Mouse (Mus musculus): ENCODE results near the gene Nsa2. TPM values are rescaled to one million over a fixed set of nuclear protein-coding genes. Genes with fewer than 3 reads are reported as not detected.
"Not testable (repeated sequence)": the region's sequence is repeated elsewhere in the genome, so short reads cannot be mapped to it uniquely, and the experiment has no call there.

Nsa2 gene
- total RNA-seq (2021) = 10 to 100 TPM; 37.1 to 37.3 TPM

DNA sequence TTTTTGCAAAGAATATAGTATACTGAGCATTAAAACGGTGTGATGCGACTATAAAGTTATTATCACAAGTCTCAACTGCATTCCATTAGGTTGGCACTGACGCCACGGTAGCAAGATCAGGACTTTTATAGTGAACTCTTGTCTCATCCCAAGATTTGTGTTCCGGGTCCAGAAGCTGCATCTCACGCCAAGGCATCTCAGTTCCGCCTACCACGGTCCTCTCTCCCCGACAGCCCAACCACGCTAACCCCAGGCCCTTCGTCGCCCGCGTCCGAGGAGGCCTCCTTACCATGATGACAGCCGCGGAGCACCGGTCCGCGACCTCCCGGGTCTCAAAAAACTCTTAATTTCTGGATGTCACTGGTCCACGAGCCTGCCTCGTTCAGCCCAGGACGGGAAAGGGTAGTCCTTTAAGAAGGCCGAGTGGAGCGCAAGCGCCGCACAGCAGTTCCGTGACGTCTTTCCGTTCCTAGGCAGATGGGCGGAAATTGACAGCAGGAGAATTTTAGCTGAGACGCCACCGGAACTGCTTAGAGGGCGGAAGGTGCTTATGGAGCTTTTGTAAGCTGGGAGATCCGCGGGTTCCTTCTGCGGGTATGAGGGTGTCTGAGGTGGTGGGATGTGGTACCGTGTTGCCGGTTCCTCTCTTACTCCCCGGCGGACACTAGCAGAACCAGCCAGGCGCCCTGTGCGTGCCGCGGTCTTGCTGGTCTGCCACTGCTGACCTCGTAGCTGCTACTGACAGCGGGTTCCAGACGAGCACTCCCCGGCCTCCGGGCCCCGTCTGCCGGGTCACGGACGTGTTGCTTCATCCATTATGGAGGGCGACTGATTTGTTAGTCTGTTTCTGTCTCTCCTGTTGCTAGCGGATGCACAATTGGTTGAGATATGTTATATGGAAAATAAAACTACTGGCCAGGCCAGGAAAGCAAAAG is at the start of gene Nsa2, which contains the start of gene Gfm2:
Gene Nsa2 (minus strand): TSS at position 472 of the 935 bp plus-strand sequence.
Gene Gfm2 (plus strand): TSS at position 472 of the 935 bp plus-strand sequence.
- intact Hi-C loops (cut with DNase I) = no loop called here
- peak; percentile 91 to 92 for DNase-seq (ENCODE audit: low spot score in 2 of 2)

DNA sequence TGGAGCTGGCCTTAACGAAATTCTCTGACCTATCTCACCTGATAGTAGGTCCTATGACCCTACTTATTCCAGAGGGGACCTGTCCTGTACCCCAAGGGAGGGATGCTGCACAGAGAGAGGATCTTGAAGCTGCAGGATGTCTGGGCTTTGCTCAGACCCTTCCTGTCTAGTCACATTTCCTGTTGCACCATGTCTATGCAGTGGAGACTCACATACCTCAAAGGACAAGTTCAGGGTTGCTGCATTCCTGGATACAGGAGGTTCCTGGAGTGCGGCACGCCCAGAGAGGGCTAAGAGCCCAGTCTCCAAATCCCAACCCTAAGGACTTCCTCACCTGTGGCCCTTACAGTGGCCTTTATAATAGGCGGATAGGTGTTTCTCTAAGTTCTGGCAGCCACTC is 48.6 kb upstream of the Nsa2 start:
- no peak for DNase-seq (ENCODE audit: low spot score in 2 of 2)
- intact Hi-C loops (cut with DNase I) = no loop called here

DNA sequence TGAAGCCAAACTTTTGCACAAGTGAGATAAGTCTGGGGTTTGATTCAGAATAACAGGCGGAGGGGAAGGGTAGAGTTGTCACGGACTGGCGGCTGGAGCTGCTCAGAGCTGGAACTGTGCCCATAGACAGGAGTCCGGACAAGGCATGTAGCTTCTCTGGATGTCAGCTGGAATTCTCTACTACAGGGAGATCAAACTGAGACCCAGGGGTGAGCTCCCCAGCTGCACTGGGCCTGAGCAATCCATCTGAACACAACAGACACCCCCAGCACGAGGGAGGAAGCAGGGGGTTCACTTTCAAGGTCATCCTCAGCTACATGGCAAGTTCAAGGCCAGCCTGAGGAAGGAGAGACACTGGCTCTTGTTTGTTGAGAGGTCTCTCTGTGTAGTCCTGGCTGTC is 46.9 kb upstream of the Nsa2 start:
- intact Hi-C loops (cut with DNase I) = no loop called here

DNA sequence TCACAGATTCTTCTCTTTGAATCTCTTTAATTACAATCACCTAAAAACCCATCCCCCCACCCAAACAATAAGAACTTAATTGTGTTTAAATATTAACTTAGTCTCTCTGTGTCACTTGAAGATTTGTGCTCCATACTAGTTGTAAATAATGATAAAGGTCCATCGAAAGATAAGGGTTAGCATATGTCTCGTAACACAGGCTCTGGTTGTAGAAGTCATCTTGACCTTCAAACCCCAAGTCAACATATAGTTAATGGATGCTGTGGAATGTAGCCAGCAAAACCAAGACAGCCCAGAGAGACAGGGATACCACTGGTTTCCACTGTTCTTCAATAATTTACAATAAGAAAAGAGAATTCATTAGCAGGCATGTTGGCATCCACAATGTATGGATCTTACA is 46.4 kb upstream of the Nsa2 start:
- no peak for DNase-seq (ENCODE audit: low spot score in 2 of 2)
- intact Hi-C loops (cut with DNase I) = no loop called here

More for the DNA sequence above, 46.9 kb upstream of the Nsa2 start:
- no peak for DNase-seq (ENCODE audit: low spot score in 2 of 2)

DNA sequence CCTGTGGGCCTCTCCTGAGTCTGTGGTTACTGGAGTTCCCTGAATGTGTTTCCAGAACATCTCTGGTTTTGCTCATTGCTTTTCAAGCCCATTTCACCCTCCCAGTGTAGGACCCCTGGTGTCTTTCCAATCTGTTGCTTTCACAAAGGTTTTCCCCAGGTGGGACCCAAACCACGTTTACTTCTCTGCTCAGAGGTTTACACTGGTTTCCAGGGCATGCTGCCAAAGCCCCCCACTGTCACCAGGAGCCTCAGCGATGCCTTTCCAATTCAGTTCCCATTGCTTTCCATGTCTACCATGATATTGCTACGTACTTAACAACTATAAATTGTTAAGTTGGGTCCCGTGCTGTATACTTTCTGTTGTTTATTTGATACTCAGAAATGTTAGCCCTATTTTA is 45.1 kb upstream of the Nsa2 start:
- intact Hi-C loops (cut with DNase I) = no loop called here
- DNase-seq (ENCODE audit: low spot score in 2 of 2) = no peak

DNA sequence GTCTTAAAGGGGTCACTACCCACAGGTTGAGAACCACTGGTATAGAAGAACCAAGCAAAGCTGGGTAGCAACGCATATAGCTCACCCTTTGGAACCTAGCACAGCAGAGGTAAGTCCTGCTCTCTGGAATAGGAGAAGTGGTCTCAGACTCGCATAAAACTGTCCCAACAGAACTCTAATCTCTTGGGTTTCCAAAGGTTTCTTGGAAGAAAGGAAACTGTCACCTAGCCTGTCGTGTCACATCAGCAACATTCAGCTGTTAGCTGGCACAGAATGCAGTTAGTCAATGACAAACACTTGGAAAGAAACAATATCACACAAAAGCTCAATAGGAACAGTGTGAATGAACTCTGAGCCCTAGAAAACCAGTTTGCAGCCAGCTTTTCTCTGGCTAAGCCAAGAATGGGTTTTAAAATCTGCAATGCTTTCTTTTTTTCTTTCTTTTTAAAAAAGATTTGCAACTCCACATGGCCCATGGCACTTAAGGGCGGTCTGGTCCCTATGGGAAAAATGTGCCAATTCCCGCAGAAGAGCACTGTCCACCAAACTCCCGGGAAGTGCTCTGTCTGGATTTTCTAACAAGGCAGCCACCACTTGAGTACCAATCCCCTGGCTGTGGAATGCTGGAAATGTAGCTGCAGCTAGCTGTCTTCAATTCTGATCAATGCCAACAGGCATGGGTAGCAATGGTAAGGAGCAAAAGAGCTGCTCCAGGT is 42.5 kb upstream of the Nsa2 start:
- intact Hi-C loops (cut with DNase I) = no loop called here
- no peak for DNase-seq (ENCODE audit: low spot score in 2 of 2)

DNA sequence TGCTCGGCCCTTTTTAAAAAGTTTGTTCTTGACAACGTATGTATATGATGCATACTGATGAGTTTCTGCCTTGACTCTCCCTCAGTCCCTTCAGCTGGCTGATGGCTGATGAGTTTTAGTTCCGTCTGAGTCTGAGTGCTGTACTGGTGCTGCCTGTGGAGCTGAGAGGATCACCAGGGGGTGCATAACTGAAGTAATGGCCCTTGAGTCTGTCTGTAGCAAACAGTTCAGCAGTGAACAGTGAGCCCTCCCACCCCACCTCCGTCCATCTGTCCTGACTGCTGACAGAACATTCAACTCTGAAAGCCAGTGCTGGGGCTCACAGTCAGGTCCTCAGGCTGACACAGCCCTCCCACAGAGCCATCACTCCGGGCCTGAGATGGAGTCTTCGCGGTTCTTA is 41.2 kb upstream of the Nsa2 start:
- intact Hi-C loops (cut with DNase I) = no loop called here
- no peak for DNase-seq (ENCODE audit: low spot score in 2 of 2)

DNA sequence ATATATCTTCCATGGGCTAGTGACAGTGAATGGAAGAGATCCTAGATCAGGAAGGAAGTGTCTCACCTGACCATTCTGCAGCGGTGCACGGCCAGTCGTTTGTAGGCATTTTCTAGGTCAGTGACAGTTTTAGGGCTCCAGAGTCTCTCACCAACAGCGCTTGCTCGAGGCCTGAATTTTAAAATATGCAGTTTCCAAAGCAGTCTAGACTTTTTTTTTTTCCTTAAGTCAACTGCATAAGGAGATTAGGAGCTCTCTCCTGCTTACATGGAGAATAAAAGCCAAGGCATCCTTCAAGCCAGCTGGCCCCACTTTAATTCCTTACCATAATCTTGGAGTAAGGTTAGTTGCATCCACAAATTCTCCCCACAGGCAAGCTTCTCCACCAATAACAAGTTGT is 39.0 kb upstream of the Nsa2 start:
- no peak for DNase-seq (ENCODE audit: low spot score in 2 of 2)
- intact Hi-C loops (cut with DNase I) = no loop called here

DNA sequence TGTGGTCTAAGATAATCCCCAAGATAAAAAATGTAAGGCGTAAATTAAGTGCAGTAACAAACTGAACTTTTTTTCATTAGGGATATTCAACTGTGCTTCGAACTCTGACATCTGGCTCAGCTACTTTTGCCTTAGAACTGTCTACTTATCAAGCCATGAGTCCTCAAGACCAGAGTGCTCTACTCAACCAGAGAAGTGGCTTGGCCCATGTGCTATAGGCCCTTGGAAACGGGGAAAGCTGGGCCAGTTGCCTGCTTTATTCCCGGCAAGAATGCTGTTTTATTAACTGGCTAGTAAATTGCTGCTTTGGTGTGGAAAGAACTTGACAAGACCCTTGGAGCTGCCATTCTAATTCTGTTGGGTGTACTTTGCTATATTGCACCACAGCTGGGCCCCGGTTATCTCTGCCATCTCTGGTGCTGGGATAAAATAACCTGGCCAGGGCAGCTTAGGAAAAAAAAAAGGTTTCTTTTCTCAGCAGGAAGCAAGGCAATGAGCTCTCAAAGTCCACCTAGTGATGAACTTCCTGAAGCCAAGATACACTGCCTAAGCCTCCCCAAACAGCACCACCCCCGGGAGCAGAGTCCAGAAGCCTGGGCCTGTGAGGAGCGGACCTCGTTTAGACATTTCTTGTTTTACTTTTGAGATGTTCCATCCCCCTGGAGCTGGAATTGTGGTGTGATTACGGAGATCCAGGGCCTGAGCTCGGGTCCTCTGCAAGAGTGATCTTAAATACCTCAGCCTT is 38.0 kb upstream of the Nsa2 start:
- intact Hi-C loops (cut with DNase I) = no loop called here

DNA sequence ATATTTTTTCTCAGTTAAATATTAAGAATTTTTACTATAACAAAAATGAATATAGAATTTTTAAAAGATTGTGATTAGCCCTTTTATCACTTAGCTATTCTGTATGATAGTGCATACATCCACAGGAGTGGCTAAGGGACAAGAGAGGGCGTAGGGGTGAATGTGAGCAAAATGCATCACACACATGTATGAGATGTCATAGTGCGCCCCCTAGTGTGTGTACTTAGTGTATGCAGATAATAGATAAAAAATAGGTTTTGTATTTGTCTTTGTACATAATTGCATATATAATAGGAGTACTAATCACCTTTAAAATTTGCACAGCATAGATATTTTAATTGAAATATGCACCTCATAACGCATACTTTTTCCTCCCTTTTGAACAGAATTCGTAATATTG is 8.1 kb upstream of the Nsa2 start:
- intact Hi-C loops (cut with DNase I) = no loop called here

More for the DNA sequence above, 38.0 kb upstream of the Nsa2 start:
- DNase-seq (ENCODE audit: low spot score in 2 of 2) = no peak

DNA sequence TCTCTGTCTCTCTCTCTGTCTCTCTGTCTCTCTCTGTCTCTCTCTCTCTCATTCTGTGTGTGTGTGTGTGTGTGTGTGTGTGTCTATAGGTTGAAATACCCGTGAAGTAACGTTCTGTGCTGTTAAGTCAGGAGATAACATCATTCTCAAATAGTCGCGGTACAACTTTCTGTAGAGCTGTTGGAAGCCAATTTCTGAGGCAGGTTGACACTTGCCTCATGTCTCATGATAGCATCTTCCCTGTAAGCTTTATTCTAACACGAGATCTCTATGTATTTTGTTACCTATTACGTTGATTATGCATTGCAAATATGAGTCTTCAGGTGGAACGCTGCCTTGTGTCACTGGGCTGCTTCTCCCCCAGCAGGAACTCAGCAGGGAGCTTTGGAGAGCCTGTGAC is 4.6 kb upstream of the Nsa2 start:
- DNase-seq (ENCODE audit: low spot score in 2 of 2) = no peak
- intact Hi-C loops (cut with DNase I) = no loop called here

More for the DNA sequence above, 8.1 kb upstream of the Nsa2 start:
- DNase-seq (ENCODE audit: low spot score in 2 of 2) = no peak

DNA sequence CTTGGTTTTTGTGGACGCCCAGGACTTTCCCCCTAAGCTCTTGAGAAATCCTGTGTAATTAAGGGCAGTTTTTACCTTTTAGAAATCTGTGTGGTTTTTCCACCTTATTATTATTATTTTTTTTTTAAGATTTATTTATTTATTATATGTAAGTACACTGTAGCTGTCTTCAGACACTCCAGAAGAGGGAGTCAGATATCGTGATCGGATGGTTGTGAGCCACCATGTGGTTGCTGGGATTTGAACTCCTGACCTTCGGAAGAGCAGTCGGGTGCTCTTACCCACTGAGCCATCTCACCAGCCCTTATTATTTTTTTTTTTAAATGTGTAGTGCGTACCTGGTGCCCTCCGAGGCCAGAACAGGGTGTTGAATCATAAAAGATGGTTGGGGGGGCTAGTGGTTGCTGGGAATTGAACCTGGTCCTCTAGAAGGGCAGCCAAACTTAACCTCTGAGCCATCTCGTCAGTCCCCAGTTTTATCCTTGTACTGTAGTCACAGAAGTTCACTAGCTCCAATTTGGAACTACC is 731 bp upstream of the Nsa2 start:
- intact Hi-C loops (cut with DNase I); DNase-seq (ENCODE audit: low spot score in 2 of 2): not testable (repeated sequence)

DNA sequence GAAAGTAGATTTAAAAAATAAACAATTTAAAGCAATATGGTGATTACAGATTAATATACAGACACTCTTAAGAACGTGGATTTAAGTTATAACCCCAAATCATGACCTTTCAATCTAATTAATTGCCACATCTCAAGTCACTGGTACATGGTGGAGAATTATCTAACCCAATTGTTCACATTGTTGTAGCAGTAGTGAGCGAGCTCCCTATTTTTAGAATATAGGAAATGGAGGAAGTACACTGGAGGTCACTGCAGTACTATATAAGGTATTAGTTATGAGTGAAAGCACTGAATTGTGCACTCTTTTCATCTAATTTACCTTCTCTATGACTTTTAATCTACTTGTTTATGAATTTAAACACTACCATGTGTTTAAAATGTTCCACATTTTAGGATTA is 7.3 kb downstream of the Nsa2 start:
- DNase-seq (ENCODE audit: low spot score in 2 of 2); intact Hi-C loops (cut with DNase I): not testable (repeated sequence)

DNA sequence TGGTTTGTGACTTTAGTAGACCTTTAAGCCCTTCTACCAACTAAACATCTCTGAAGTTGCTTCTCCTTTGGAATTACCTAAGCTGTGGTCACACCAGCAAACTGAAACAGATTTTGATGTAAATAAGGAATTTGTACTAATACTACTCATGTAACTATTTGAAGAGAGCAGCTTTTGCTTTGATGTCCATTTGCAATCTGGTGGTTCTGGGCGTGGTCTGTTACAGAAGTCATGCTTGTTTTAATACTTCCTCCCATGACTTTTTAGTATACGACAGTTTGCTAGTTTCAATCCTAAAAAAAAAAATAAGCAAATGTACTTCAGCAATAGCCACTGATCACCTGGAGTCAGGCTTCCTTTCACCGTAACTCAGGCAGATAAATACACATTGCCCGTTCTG is 8.1 kb downstream of the Nsa2 start:
- intact Hi-C loops (cut with DNase I); DNase-seq (ENCODE audit: low spot score in 2 of 2): not testable (repeated sequence)

DNA sequence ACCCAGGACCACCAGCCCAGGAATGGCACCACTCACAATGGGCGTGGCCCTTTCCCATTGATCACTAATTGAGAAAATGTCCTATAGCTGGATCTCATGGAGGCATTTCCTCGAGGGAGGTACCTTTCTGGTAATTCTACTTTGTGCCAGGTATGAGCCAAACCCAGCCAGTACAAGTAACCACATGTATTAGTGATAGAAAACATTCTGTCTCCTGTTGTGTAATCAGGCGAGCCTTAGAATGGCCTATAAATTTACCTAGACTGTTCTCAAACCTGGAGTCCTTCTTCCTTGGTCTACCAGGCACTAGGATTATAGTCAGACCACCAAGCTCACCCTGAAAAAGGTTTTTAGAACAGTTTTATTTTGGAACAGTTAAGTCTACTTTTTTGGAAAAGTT is 16.4 kb downstream of the Nsa2 start:
- intact Hi-C loops (cut with DNase I) = no loop called here
- no peak for DNase-seq (ENCODE audit: low spot score in 2 of 2)

DNA sequence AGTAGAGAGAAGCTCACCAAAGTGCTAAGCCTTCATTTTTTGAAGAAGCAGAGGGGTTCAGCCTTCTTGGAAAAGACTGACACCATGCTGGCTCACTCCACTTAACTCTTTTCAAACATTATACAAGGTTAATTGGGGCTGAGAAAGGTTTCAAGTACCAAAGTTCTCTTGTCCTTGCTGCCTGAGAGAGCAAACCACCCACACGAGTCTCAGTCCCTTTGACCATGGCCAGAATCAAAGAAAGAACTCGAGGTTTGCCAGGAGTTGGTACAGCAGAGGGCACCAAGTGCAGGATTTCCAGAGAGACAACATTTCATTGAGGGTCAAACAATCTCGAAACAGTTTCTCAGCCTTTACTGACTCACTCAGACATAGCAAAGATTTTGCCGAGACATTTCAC is 28.7 kb downstream of the Nsa2 start:
- intact Hi-C loops (cut with DNase I) = no loop called here
- DNase-seq (ENCODE audit: low spot score in 2 of 2) = no peak

DNA sequence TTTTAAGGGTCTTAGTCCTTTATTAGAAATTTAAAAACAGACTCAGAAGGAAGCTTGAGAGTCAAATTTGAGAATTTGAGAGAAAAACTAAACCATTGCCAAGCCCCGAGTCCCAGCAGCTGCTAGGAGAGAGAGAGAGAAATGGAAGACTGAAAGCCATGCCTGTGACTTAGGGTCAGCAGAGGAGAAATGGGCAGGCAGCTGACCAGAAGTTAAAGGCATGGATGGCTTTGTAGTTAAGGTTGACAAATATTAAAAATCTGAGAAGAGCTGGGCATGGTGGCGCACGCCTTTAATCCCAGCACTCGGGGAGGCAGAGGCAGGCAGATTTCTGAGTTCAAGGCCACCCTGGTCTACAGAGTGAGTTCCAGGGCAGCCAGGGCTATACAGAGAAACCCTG is 30.0 kb downstream of the Nsa2 start:
- intact Hi-C loops (cut with DNase I) = not testable (repeated sequence)

DNA sequence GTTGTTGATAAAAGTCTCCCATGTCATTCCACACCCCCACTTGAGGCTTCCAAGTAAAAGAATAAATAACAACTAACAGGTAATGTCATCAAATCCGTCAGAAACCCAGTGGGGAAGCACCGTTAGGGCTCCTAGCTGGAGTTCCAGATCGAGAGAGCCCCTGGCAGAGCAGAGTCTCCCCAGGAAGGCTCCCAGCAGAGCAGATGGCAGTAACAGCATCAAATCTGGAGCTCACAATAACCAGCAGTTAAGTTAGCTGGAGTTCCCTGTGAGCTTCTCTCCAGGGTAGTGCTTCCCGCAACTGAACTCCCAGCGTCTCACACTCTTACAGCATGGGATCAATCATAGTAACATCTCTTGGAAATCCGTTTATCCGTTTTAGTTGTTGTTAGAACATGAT is 32.7 kb downstream of the Nsa2 start:
- intact Hi-C loops (cut with DNase I) = no loop called here
- DNase-seq (ENCODE audit: low spot score in 2 of 2) = no peak

More for the DNA sequence above, 30.0 kb downstream of the Nsa2 start:
- DNase-seq (ENCODE audit: low spot score in 2 of 2) = not testable (repeated sequence)

DNA sequence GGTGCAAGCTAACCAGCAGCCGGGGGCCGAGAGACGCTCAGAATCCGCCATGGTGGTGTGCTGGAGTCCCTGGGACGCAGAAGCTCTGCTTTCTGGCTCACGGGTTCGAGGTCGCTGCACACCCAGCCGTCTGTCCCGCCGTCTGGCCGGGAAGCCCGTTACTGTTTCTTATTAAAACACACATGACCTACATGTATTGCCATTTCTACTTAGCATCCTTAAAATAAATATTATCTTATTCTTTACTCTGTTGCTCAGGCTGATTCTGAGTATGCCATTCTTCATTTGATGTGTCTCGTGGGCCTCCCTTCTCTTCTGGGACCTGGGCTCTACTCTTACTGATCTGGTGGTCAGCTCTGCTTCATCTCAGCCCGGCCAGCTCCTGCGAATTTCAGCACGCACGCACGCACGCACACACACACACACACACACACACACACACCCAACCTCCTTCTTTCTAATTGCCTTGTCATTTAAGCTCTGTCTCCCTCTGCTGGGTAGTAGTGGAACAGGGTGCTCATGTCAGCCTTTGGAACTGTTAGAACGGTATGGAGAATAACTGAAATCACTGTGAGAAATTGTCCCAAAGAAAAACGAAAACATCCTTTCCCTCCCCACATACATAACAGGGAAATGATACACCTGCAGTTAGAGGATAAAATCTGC is 38.4 kb downstream of the Nsa2 start, which contains the start of gene Gm6169:
Gene Gm6169 (minus strand): TSS at position 51 of the 666 bp plus-strand sequence.
- peak; percentile 33 for DNase-seq (ENCODE audit: low spot score in 2 of 2)
- intact Hi-C loops (cut with DNase I) = no loop called here

Measured in left cerebral cortex, postnatal 36 days (tissue).